Mouse (Mus musculus): ENCODE results near the gene Ddx4. TPM values are rescaled to one million over a fixed set of nuclear protein-coding genes. Genes with fewer than 3 reads are reported as not detected.
A peak's percentile ranks its signal among the peaks of the same experiment; 100 is the strongest.

Gene Ddx4
- polyA plus RNA-seq, 1 experiment from 2014 or later: 1.1 TPM

- Histone ChIP-seq H3K27ac (ENCODE audit: poor library complexity, severe bottlenecking) (no peak overlapping the region), H3K27me3 (replicated peaks) (no peaks in the 10 kb centered on the region), H3K4me1 (replicated peaks) (peaks cover 9% of the 10 kb centered on the region), H3K9me3 (replicated peaks) (no peaks in the 10 kb centered on the region), H3K9ac (no peak overlapping the region), H3K4me3 (no peak overlapping the region), H3K4me2 (peak overlapping the region; percentile 48), H3K36me3 (peaks cover 14% of the 10 kb centered on the region)
- 34% methylated on average over 9 of the region's 9 CpGs for WGBS
- ATAC-seq (ENCODE audit: insufficient number of reproducible peaks, low FRiP score): peak; percentile 66; the same call in 1 of the 2 replicates
Observed at GRCm38 (mm10) chr13:112667215-112667614, 14.9 kb upstream of the Ddx4 start.

- no peak overlapping the region for H3K9ac ChIP-seq
- no peak overlapping the region for H3K27ac ChIP-seq (ENCODE audit: poor library complexity, severe bottlenecking)
- H3K27me3 ChIP-seq (replicated peaks): no peaks in the 10 kb centered on the region
- H3K9me3 ChIP-seq (replicated peaks): no peaks in the 10 kb centered on the region
- no peak overlapping the region for H3K4me3 ChIP-seq
- ATAC-seq (ENCODE audit: insufficient number of reproducible peaks, low FRiP score): no peak
- peak overlapping the region; percentile 48 for H3K4me2 ChIP-seq
- H3K36me3 ChIP-seq: peaks cover 11% of the 10 kb centered on the region
- peaks cover 11% of the 10 kb centered on the region for H3K4me1 ChIP-seq (replicated peaks)
- 82% methylated on average over 10 of the region's 10 CpGs for WGBS
Observed at GRCm38 (mm10) chr13:112666433-112667024, 14.3 kb upstream of the Ddx4 start.

GRCm38 (mm10) chr13:112661687-112662086 lies 9.4 kb upstream of the Ddx4 start:
- H3K36me3 ChIP-seq: no peaks in the 10 kb centered on the region
- no peak overlapping the region for H3K27ac ChIP-seq (ENCODE audit: poor library complexity, severe bottlenecking)
- no peak overlapping the region for H3K9ac ChIP-seq
- no peak overlapping the region for H3K4me3 ChIP-seq
- peaks cover 17% of the 10 kb centered on the region for H3K4me1 ChIP-seq (replicated peaks)
- H3K9me3 ChIP-seq (replicated peaks): no peaks in the 10 kb centered on the region
- H3K4me2 ChIP-seq: 0 out of 2 replicates have a peak overlapping the region, but pooled peaks have one; percentile 72
- ATAC-seq (ENCODE audit: insufficient number of reproducible peaks, low FRiP score): no peak
- WGBS: 70% methylated on average over 2 of the region's 2 CpGs
- H3K27me3 ChIP-seq (replicated peaks): no peaks in the 10 kb centered on the region

- no peaks in the 10 kb centered on the region for H3K27me3 ChIP-seq (replicated peaks)
- H3K9me3 ChIP-seq (replicated peaks): no peaks in the 10 kb centered on the region
- peak; percentile 98 for ATAC-seq (ENCODE audit: insufficient number of reproducible peaks, low FRiP score)
- peaks cover 14% of the 10 kb centered on the region for H3K4me1 ChIP-seq (replicated peaks)
- H3K36me3 ChIP-seq: no peaks in the 10 kb centered on the region
- under 1% methylated on average over 33 of the region's 33 CpGs for WGBS
- peak within 1 kb of the TSS; percentile 50; the same call in 1 of the 2 replicates for H3K27ac ChIP-seq (ENCODE audit: poor library complexity, severe bottlenecking)
- peak within 1 kb of the TSS; percentile 90 for H3K9ac ChIP-seq
- H3K4me3 ChIP-seq: peak within 1 kb of the TSS; percentile 76
- peak within 1 kb of the TSS; percentile 72 for H3K4me2 ChIP-seq
Observed at GRCm38 (mm10) chr13:112660574-112661381, 8.5 kb upstream of the Ddx4 start, which contains the start of gene Slc38a9. Slc38a9 (plus strand) TSS chr13:112660751.

- Histone ChIP-seq H3K9ac (peak overlapping the region; percentile 63), H3K27ac (ENCODE audit: poor library complexity, severe bottlenecking) (no peak overlapping the region), H3K4me3 (peak overlapping the region; percentile 76), H3K4me1 (replicated peaks) (peaks cover 14% of the 10 kb centered on the region), H3K9me3 (replicated peaks) (no peaks in the 10 kb centered on the region), H3K27me3 (replicated peaks) (no peaks in the 10 kb centered on the region), H3K36me3 (no peaks in the 10 kb centered on the region), H3K4me2 (peak overlapping the region; percentile 72)
- no peak for ATAC-seq (ENCODE audit: insufficient number of reproducible peaks, low FRiP score)
- 3% methylated on average over 10 of the region's 10 CpGs for WGBS
Observed at GRCm38 (mm10) chr13:112659986-112660573, 7.8 kb upstream of the Ddx4 start.

- peaks cover 11% of the 10 kb centered on the region for H3K9me3 ChIP-seq (replicated peaks)
- no peak overlapping the region for H3K9ac ChIP-seq
- H3K4me2 ChIP-seq: no peak overlapping the region
- no peaks in the 10 kb centered on the region for H3K36me3 ChIP-seq
- no peak overlapping the region for H3K27ac ChIP-seq (ENCODE audit: poor library complexity, severe bottlenecking)
- no peaks in the 10 kb centered on the region for H3K4me1 ChIP-seq (replicated peaks)
- 78% methylated on average over 3 of the region's 3 CpGs for WGBS
- no peak for ATAC-seq (ENCODE audit: insufficient number of reproducible peaks, low FRiP score)
- H3K27me3 ChIP-seq (replicated peaks): no peaks in the 10 kb centered on the region
- no peak overlapping the region for H3K4me3 ChIP-seq
Observed at GRCm38 (mm10) chr13:112651183-112651582, 1.1 kb downstream of the Ddx4 start.

GRCm38 (mm10) chr13:112645529-112646186 lies 6.6 kb downstream of the Ddx4 start:
- H3K4me2 ChIP-seq: no peak overlapping the region
- no peak for ATAC-seq (ENCODE audit: insufficient number of reproducible peaks, low FRiP score)
- WGBS: 93% methylated on average over 1 of the region's 1 CpGs

GRCm38 (mm10) chr13:112644996-112645395 lies 7.3 kb downstream of the Ddx4 start:
- ATAC-seq (ENCODE audit: insufficient number of reproducible peaks, low FRiP score): no peak
- H3K4me2 ChIP-seq: no peak overlapping the region
- no peak overlapping the region for H3K27ac ChIP-seq (ENCODE audit: poor library complexity, severe bottlenecking)
- H3K4me3 ChIP-seq: no peak overlapping the region
- H3K27me3 ChIP-seq (replicated peaks): no peaks in the 10 kb centered on the region
- WGBS: 82% methylated on average over 3 of the region's 3 CpGs
- no peaks in the 10 kb centered on the region for H3K9me3 ChIP-seq (replicated peaks)
- no peak overlapping the region for H3K9ac ChIP-seq
- no peaks in the 10 kb centered on the region for H3K36me3 ChIP-seq
- no peaks in the 10 kb centered on the region for H3K4me1 ChIP-seq (replicated peaks)

More at GRCm38 (mm10) chr13:112645529-112646186, 6.6 kb downstream of the Ddx4 start:
- Histone ChIP-seq H3K9ac (no peak overlapping the region), H3K9me3 (replicated peaks) (no peaks in the 10 kb centered on the region), H3K27ac (ENCODE audit: poor library complexity, severe bottlenecking) (no peak overlapping the region), H3K36me3 (no peaks in the 10 kb centered on the region), H3K4me1 (replicated peaks) (no peaks in the 10 kb centered on the region), H3K4me3 (no peak overlapping the region), H3K27me3 (replicated peaks) (no peaks in the 10 kb centered on the region)

- WGBS: 89% methylated on average over 3 of the region's 3 CpGs
- no peak for ATAC-seq (ENCODE audit: insufficient number of reproducible peaks, low FRiP score)
- no peaks in the 10 kb centered on the region for H3K27me3 ChIP-seq (replicated peaks)
- no peak overlapping the region for H3K4me3 ChIP-seq
- no peak overlapping the region for H3K9ac ChIP-seq
- H3K4me2 ChIP-seq: no peak overlapping the region
- H3K9me3 ChIP-seq (replicated peaks): no peaks in the 10 kb centered on the region
- H3K4me1 ChIP-seq (replicated peaks): no peaks in the 10 kb centered on the region
- no peaks in the 10 kb centered on the region for H3K36me3 ChIP-seq
- no peak overlapping the region for H3K27ac ChIP-seq (ENCODE audit: poor library complexity, severe bottlenecking)
Observed at GRCm38 (mm10) chr13:112642897-112643296, 9.4 kb downstream of the Ddx4 start.

GRCm38 (mm10) chr13:112639111-112639510 lies 13.2 kb downstream of the Ddx4 start:
- 71% methylated on average over 4 of the region's 4 CpGs for WGBS
- ATAC-seq (ENCODE audit: insufficient number of reproducible peaks, low FRiP score): no peak
- Histone ChIP-seq H3K9ac (no peak overlapping the region), H3K27ac (ENCODE audit: poor library complexity, severe bottlenecking) (no peak overlapping the region), H3K9me3 (replicated peaks) (no peaks in the 10 kb centered on the region), H3K27me3 (replicated peaks) (no peaks in the 10 kb centered on the region), H3K4me2 (no peak overlapping the region), H3K4me3 (no peak overlapping the region), H3K36me3 (no peaks in the 10 kb centered on the region), H3K4me1 (replicated peaks) (no peaks in the 10 kb centered on the region)

- no peak overlapping the region for H3K4me2 ChIP-seq
- no peak overlapping the region for H3K27ac ChIP-seq (ENCODE audit: poor library complexity, severe bottlenecking)
- 31% methylated on average over 3 of the region's 3 CpGs for WGBS
- no peaks in the 10 kb centered on the region for H3K36me3 ChIP-seq
- H3K27me3 ChIP-seq (replicated peaks): no peaks in the 10 kb centered on the region
- no peaks in the 10 kb centered on the region for H3K9me3 ChIP-seq (replicated peaks)
- no peak for ATAC-seq (ENCODE audit: insufficient number of reproducible peaks, low FRiP score)
- H3K9ac ChIP-seq: no peak overlapping the region
- H3K4me3 ChIP-seq: no peak overlapping the region
- H3K4me1 ChIP-seq (replicated peaks): no peaks in the 10 kb centered on the region
Observed at GRCm38 (mm10) chr13:112636498-112636897, 15.8 kb downstream of the Ddx4 start.

All from heart, embryonic 12.5 days (tissue).